Mouse (Mus musculus) NIH3T3 (cell line): ENCODE measurements around the gene Cd180.
A peak's percentile ranks its signal among the peaks of the same experiment; 100 is the strongest.

Experiments used
- DNase-seq: peaks from one replicate; pipeline ENCODE4 v3.0.0-alpha.2; 2012; ENCODE audit warnings: low read depth

Gene Cd180

DNA sequence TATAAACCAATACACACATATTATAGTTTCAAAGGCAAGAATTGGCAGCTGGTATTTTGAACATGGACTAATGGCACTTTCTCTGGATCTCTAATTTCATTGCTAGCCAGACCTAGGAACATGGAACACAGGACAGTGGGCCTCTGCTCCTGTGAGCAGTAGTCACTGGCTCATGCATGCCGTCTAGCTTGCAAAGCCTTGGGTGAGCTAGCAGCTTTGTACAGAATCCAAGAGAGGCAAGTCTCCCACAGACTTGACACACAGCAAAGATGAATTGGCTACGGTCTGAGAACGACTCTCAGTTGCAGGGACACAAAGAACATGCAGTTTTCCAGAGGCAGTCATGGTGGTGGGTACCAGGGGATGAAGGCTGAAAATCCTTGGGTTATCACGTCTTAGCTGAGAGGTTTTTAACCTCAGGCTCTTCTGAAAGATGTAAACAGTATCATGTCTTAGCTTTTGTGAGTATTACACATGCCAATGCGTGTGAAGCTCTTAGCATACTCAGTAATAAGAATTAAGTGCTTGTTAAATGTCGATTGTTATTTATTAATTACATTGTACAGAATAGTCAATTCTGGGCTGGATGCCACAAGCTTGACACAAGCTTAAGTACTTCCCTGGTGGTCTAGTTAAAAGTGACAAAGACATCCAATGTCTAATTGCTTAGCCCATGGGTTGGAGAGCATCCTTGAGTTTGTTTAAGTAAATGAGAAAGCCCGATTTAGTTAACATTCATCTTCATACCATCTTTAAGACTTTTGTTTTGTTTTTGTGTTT, 90.4 kb downstream of the Cd180 start:
- DNase-seq: no peak

DNA sequence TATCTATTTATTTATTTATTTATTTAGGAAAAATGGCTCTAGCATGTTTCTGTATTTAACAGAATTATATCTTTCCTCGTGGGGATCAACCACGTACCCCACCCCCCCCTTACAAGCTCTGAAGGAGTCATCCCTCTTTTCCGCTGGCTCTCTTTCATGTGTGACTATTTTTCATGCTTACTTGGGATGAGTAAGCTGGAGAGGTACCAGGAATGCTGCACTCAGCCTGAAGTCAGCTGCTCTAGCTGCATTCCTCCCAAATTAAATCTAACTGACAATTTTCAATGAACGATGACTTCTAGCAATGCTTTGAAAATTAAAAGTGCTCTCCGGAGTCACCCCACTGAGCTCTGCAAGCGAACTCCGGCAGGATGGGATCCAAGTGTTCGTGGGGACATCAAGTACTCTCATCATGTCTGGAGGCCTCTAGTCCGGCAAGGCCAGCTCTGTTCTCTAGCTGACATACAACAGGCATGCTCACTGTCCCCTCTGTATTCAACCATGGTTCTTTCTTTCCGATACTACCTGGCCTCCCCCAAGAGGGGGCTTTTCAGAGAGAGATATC, 93.4 kb downstream of the Cd180 start:
- peak; percentile 79 for DNase-seq
